Mouse (Mus musculus) embryo, embryonic 10.5 days (tissue): ENCODE results near the gene Ppp3ca.
"Not testable (repeated sequence)": the region's sequence is repeated elsewhere in the genome, so short reads cannot be mapped to it uniquely, and the experiment has no call there.

Experiments
- DNase-seq: peaks from one replicate; pipeline ENCODE4 v3.0.0-alpha.2; 2015; ENCODE audit warnings: low spot score

Gene Ppp3ca

GRCm38 (mm10) chr3:136688101-136688586, 18.2 kb downstream of the Ppp3ca start:
- no peak for DNase-seq

DNA sequence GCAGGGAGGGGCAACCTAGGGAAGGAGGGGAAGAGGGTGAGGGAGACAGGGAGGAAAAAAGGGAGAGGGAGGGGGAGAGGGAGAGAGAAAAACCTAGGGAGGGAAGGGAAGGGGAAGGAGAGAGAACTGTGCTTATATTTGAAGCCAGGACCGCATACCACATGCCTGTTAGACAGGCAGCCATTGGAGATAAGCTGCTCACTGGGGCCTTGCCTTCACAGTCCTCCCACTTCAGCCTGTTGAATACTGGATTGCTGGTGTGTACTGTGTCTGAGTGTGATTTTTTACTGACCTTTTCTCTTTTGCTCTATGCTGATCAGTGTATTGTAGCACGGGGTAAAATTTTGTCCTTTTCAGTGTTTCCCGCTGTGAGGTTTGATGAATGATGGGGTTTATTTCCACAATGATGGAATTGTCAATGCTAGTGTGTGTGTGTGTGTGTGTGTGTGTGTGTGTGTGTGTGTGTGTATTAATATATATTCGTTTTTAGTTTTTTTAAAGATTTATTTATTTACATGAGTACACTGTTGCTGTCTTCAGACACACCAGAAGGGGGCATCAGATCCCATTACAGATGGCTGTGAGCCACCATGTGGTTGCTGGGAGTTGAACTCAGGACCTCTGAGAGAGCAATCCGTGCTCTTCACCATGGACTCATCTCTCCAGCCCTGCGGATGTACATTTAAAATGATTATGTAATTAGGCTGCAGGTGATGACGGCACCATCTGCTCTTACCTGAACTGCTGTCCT, 20.0 kb downstream of the Ppp3ca start:
- no peak for DNase-seq

DNA sequence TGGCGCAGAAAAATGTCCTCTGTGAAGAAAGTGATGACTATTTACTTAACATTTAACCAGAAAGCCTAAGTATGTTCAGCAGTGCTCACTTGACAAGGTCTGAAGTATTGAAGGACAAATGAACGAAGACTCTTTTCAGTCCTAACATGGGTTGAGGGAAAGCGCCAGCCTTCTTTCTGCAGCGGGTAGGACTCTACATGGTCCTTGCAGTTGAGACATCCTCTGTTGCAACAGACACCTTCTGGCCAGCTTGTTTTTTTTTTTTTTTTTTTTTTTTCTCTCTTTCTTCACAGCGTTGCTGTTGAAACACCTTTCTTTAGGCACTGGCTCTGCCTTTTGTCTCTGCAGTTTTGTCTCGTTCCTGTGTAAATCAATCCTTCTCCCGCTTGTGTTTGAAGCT, 22.1 kb downstream of the Ppp3ca start:
- no peak for DNase-seq

GRCm38 (mm10) chr3:136693547-136693946, 23.6 kb downstream of the Ppp3ca start:
- DNase-seq = no peak

DNA sequence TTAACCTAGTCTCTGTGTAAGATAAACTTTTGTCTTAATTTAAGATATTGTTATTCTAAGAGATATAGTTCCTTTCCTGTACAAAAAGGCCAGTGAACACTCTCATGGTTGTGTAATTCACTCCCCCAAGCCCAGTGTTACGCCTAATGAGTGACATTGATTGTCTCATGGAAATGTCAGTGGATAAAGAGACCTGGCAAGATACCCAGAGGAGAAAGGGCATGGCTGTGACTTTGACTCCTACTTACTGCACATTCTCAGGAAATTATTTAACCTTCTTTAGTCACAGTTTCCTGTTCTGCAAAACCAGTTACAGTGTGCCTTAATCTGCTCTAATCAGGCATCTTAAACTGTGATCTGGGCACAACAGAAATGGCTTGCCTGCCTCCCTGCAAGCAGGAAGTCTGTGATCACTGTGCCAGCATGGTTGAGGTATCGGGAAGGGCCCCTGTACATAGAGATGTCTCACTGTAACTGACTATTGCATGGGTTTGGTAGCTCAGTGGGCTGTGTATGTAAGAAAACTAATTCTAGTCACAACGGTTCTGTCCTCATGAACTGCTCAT, 27.8 kb downstream of the Ppp3ca start:
- DNase-seq = no peak

GRCm38 (mm10) chr3:136699711-136700110, 29.8 kb downstream of the Ppp3ca start:
- DNase-seq = not testable (repeated sequence)

DNA sequence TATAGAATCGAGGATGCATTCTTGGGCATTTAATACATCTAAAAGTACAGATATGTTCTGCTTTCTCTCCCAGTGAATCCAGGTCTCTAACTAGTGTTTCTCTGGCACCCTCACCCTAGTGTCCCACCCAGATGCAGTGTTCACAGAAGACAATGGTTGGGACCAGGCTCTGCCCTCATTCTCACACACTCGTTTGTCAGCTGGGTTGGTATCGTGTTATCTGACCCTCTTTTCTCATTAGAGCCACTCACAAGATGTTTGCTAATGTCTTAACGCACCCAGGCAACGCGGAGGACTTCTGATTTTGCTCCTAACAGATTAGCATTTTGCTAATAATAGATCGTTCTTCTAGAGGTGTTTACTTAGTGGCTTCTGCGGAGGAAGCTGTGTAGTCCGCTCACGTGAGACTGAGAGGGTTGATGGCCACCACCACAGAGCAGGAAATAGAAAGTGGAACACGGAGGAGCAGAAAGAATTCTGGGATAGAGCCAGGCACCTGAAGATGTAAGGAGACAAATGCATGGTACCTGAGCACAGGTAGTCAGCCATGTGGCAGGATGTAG, 30.6 kb downstream of the Ppp3ca start:
- no peak for DNase-seq

GRCm38 (mm10) chr3:136702861-136703260, 32.9 kb downstream of the Ppp3ca start:
- no peak for DNase-seq

DNA sequence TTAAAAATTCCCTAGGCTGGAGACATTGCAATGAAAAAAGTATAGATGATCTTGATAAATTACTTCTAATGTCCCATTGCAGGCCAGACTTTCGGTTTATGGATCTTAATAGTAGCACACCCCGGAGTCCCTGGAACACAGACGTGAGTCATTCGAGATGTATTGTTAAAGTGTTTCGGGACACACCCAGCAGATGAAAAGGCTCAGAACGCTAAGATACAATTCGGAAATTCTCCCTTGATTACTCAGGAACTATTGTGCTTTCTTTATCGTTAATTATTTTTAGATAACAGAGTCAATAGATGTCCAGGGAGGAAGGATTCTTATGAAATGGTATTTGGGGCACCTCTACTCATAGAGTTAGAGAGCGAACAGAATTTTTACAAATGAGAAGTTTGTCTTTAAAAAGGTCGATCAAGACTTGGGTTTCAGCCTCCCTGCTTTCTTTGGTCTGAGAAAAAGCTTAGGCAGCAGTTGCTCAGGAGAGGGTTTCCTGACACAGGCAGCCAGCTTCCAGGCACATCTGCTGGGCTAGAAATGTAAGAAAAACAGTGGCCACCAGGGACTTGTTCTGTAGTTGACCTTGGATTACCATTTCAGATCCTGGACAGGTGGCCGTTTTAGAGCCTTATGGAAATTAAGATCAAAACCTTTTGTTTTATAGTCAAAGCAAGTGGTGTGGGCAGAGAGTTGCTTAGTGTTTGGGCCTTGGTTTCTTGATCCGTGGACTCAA, 34.8 kb downstream of the Ppp3ca start:
- peak; percentile 51 for DNase-seq

DNA sequence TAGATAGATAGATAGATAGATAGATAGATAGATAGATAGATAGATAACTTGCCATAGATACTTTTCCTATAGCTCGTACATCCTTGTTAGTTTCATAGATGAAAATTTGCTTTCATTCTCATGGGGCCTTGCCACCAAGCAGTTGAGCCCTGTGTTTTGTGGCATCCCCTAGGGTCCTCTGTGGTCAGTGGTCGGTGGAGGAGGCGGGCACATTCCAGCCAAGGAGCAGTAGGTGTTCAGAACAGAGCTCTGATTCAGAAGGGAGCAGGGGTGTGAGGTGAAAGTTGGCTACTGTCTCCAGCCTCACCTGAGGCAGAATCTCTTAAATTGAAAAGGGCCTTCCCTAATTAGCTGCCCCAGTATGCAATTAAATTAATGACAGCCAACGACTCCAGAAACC, 36.1 kb downstream of the Ppp3ca start:
- no peak for DNase-seq

GRCm38 (mm10) chr3:136706771-136707170, 36.8 kb downstream of the Ppp3ca start:
- no peak for DNase-seq

DNA sequence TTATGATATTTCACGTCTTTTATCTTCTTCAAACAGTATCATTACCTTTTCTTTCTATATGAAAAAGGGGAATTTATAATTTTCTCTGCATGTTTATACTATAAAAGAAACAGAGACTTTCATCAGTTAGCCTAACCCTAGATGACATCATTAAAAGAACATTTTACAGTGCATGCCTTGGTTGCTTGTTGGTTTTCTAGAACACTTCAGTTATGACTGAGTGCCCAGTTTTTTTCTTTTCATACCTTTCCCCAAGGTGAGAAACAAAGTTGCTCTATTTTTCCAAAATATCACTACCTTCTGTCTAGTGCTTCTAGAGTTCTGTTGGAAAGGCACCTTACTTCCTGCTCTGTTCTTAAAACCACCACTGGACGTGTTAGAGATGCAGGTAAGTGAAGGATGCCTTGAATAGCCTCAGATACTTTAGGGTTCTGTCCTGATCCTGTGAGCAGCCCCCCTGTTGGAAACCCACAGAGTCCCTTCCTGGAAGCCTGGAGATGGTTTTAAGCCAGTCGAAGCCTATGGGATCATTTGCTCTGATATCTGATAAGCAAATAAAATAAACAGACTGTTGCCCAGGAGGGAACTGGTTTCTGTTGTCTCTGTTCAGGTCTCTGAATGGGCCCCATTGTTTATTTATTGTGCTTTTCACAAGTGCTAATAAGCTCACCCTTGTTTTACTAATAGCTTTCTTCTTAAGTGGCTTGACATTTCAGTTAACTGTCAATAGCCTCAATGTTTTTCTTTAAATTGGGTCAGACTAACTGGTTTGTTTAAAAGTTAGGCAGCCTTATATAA, 37.5 kb downstream of the Ppp3ca start:
- DNase-seq = no peak

DNA sequence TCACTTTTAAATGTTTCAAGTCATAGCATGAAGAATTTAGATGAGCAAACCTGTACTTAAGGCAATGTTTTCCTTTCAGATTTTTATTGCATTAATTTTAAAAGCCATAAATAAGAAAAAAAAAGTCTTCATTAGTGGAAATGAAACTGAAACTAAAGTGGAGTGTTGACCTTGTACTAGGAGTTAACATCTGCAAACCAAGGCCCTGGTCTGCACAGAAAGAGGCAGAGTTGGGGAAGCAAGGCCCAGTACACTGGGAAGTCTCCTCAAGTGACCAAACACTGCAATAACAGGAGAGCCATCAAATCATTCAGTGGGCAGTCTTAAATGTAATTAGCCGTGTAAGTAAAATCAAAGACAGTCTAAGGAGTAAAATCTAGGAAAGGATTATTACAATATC, 38.3 kb downstream of the Ppp3ca start:
- DNase-seq = no peak

DNA sequence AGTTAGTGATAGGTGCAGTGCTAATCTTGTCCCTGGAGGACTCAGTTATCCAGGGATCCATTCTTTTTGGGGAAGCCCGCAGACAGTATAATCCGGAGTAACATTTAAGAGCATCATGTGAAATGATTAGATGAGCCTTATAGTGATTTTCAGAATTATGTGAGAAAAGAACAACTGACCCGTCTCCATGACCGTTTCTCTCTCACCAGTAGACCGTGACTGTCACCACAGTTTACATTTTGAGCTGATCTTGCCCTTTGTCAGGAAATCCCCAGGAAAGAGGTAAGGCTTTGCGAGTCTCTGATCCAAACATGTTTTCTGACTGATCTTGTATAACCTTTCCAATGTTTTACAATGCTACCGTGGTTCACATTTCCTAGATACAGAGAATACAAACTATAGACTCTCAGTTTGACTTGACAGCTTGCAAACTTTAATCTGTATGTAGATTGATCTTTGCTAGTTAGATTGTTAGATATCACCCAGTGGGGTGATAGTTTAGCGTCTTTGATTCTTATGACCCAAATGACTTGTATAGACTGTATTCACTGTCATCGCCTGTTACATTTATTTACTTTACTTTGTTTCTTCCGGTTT, 40.5 kb downstream of the Ppp3ca start:
- DNase-seq = no peak

DNA sequence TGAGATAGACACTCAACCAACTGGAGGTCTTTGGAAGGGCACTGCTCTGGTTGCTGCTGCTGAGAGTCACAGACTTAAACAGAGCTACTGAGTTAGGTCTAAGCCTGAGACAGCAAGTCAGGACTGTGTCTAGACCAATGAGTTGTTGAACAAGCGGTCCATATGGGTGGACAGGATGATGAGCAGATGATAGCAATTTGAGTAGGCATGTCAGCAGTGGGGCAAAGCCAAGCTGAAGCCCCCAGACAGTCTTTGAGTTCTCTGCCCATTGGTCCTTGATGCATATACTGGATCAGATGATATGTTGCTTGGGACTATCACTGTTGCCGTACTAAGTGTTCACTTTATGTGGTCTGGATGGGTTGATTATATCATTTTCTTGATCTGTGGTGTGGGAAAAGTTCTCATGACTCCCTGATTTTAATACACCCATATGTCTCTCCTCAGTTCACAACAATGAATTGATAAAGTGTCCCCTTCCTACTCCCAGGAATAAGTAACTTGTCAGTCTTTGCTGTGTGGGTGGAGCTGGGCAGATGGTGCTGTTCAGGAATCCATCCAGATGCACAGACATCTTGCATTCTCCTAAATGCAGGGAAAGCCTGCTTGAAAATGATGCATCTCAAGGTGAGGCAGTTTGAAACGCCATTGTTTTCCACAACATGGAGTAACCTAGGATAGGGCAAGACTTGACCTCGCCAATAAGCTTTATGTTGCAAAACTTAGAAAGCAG, 44.5 kb downstream of the Ppp3ca start:
- DNase-seq = no peak

DNA sequence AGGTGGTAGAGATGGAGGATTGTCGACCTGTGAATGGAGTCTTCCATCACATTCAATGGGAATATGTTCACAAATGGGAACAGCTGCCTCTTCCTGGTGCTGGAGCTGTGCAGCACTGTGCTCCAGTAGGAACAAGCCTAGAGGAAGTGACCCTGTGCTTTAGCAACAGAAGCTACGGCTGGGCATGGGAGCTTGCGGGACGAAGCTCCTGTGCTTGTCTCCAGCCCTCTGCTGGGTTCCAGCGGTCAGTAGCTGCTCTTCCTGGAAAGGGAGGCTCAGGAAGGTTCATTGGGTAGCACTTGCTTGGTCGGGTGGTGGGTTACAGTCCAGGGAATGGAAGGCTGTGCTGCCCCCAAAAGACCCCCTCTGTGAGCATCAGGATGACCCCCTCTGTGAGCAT, 46.3 kb downstream of the Ppp3ca start:
- DNase-seq = no peak

DNA sequence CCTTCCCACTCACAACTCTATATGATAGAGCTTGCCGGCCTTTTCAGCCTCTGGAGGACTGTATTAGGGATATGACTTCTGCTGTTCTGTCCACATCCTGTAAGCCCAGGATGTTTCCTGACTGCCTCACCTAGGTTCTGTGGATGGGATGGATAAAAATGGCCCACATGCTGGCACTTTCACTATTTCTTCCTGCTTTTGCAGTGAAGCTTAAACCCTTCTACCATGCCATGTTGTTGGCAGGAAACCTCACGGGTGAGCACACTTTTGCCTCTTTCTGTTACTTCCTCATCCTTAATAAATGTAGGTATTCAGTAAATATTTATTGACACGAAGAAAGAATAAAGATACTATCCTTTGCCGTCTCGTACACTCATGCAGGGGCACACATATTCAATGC, 48.5 kb downstream of the Ppp3ca start:
- DNase-seq = no peak

GRCm38 (mm10) chr3:136721241-136721640, 51.3 kb downstream of the Ppp3ca start:
- no peak for DNase-seq

DNA sequence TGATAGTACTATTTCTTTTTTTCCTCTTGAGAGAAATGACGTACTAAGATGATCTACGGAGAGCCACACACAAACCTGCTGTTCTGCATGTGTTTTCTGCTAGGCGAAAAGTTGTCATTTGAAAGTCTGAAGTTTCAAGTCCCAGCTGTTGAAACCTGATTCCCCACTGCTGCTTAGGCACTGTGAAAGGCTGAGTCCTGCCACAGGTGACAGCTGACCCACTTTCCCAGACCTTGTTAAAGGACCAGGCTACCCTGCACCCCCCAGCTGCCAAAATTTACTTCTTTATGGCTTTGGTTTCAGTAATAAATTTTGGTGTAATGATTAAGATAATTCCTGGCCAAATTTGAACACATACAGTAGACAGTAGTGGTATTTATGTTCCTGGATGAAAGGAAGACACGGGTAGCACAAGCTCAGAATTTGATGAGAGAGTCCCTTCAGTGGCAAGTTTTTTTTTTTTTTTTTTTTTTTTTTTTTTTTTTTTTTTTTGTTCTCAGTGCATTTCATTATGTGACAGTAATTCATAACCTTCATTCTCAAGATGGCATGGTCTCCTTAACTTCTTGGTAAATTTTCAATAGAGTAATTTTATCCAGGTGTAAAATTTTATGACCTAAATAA, 52.0 kb downstream of the Ppp3ca start:
- DNase-seq = peak; percentile 64

DNA sequence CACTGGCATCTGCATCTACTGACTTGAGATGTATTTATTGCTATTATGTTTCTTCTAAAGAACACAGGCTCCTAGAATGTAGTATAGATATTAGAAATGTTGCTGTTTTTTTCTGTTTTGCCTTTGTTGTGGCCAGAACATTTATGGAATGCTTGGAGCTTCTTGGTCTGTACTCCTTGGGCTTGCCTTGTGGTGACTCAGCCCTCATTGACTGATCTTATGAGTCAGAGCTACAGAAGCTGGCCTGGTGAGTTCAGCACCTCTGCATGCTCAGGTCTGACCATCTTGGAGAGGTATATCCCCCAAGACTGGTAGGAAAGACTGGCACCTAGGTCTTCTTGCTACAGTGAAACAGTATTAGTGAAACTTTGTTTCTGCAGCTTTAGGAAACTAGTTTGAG, 52.6 kb downstream of the Ppp3ca start:
- no peak for DNase-seq
